In the genomic region with DNA sequence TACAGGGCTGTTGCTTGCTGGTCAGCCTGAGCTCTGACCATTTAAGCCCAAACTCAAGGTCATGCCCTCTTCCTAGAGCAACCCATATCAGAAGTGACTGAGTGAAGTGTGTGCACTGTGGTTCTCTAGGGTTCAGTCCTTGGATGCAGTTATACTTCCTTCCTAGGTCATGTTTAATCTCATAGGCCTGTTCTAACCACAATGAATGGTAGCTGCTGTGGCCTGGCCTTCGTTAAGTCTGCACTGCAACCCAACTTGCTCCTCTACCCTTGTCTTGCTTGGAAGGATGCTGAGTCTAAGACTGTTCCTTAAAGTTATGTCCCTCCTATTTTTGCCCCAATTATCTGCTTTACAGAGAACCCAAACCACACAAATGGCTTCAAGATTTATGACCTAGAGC, we compare ENCODE assay signal across 20 mouse cellular contexts.
"Had no signal": no experiment of that assay in that cellular context is flagged by ENCODE, and none has a peak within 500 bp of the region (broad histone marks: within the 10 kb centered on the region; RNA-seq: fewer than 3 reads in every experiment).

No protein-coding gene starts in this region.

- DNase-seq: kidney, adult 11 months; kidney, adult 9 months; kidney, postnatal 25 days; layer of hippocampus, adult 9-11 months; liver, embryonic 13.5 days; lung, adult 2 months; lung, postnatal 14 days; lung, postnatal 4 days; right cerebral cortex, adult 18-20 months; right cerebral cortex, postnatal 14 days; spleen, adult 18-20 months; thymus, postnatal 4 days had no signal

- H3K27ac ChIP-seq: intestine, embryonic 15.5 days; kidney, postnatal 0 days; layer of hippocampus, adult 2 months; liver, embryonic 13.5 days; midbrain, embryonic 12.5 days; midbrain, embryonic 15.5 days; neural tube, embryonic 12.5 days; neural tube, embryonic 15.5 days; stomach, embryonic 15.5 days had no signal

- H3K27me3 ChIP-seq: intestine, embryonic 15.5 days; liver, embryonic 13.5 days; midbrain, embryonic 12.5 days; midbrain, embryonic 15.5 days; neural tube, embryonic 12.5 days; neural tube, embryonic 15.5 days; stomach, embryonic 15.5 days had no signal

- H3K4me1 ChIP-seq: intestine, embryonic 15.5 days; midbrain, embryonic 12.5 days; midbrain, embryonic 15.5 days; neural tube, embryonic 12.5 days; neural tube, embryonic 15.5 days; stomach, embryonic 15.5 days had no signal

- H3K4me3 ChIP-seq: intestine, embryonic 15.5 days; layer of hippocampus, adult 2 months; liver, embryonic 13.5 days; midbrain, embryonic 12.5 days; midbrain, embryonic 15.5 days; neural tube, embryonic 12.5 days; neural tube, embryonic 15.5 days; stomach, embryonic 15.5 days had no signal

- ATAC-seq: intestine, embryonic 15.5 days; midbrain, embryonic 15.5 days had no signal

- H3K36me3 ChIP-seq: intestine, embryonic 15.5 days; liver, embryonic 13.5 days; midbrain, embryonic 12.5 days; midbrain, embryonic 15.5 days; neural tube, embryonic 12.5 days; neural tube, embryonic 15.5 days; stomach, embryonic 15.5 days had no signal
